ENCODE assay signal across 8 mouse cellular contexts in genomic region chr2:144635644-144636320, GRCm38 (mm10). TPM values are rescaled to one million over a fixed set of nuclear protein-coding genes. Genes with fewer than 3 reads are reported as not detected.
DNase-seq lines count a peak whose midpoint lies in the region; ATAC-seq lines count a peak whose summit lies in the region.

No protein-coding gene starts in this region.

- peak; percentile 69 for ATAC-seq in inflammation-experienced regulatory T-cells, adult 6 months
- ATAC-seq in megakaryocyte-erythroid progenitor cell, adult 5-6 weeks (replicated peaks; ENCODE audit: low FRiP score, low TSS enrichment, poor library complexity, severe bottlenecking), result peak; percentile 82

- peak; percentile 65 for DNase-seq in ovary, postnatal 14 days (ENCODE audit: low spot score)
- DNase-seq in ovary, postnatal 10 days (ENCODE audit: low spot score), result no peak
- peak; percentile 59 for DNase-seq in cerebellum, adult 9-11 months
- DNase-seq in frontal cortex, adult 2 months (ENCODE audit: extremely low spot score in 1 of 2, low spot score in 1 of 2), result peak; percentile 25 to 87
- DNase-seq in left cerebral cortex, adult 18-20 months (ENCODE audit: low spot score in 2 of 2), result peak; percentile 52 to 71
- peak; percentile 67 for DNase-seq in right cerebral cortex, postnatal 4 days

RNA-seq across cellular contexts. Expression of gene Dtd1, which starts 36.1 kb away (rescaled TPM):
- polyA plus RNA-seq in frontal cortex, adult 2 months (2012; rRNA removed), result 57.5 and 68.5 TPM in 2 replicates
- polyA plus RNA-seq in inflammation-experienced regulatory T-cells, adult 6 months (2017; shearing (Covaris generic)), result 10 to 100 TPM; 64.8 to 90.8 (median 83.9) TPM
- total RNA-seq in left cerebral cortex, adult 18-20 months (2021), result 10 to 100 TPM; 65.0 to 68.2 TPM
- 38.9 and 47.5 TPM in 2 replicates for total RNA-seq in megakaryocyte-erythroid progenitor cell, adult 5-6 weeks (2014; fragmentation: Nextera tagmentation)
- 91.2 and 95.0 TPM in 2 replicates for total RNA-seq in megakaryocyte-erythroid progenitor cell, adult 5-6 weeks (2017)

RNA-seq across cellular contexts. Expression of gene Smim26, which starts 41.9 kb away (rescaled TPM):
- 64.6 and 72.2 TPM in 2 replicates for polyA plus RNA-seq in frontal cortex, adult 2 months (2012; rRNA removed)
- polyA plus RNA-seq in inflammation-experienced regulatory T-cells, adult 6 months (2017; shearing (Covaris generic)), result 10 to 100 TPM; 23.4 to 29.0 (median 24.8) TPM
- total RNA-seq in left cerebral cortex, adult 18-20 months (2021), result 10 to 100 TPM; 50.1 to 51.4 TPM
- 37.5 and 51.5 TPM in 2 replicates for total RNA-seq in megakaryocyte-erythroid progenitor cell, adult 5-6 weeks (2014; fragmentation: Nextera tagmentation)
- 7.7 and 31.1 TPM in 2 replicates for total RNA-seq in megakaryocyte-erythroid progenitor cell, adult 5-6 weeks (2017)
